Mouse (Mus musculus) embryonic facial prominence, embryonic 12.5 days (tissue): ENCODE measurements around the gene Btnl6. TPM values are rescaled to one million over a fixed set of nuclear protein-coding genes. Genes with fewer than 3 reads are reported as not detected.

Experiments used
- polyA plus RNA-seq: library from polyadenylated mRNA; unstranded; fragments of >200 nt; fragmentation: Nextera tagmentation; extraction: Ambion mirVana; gene quantifications from 2 replicates; pipeline ENCODE4 v1.2.1, GENCODE M21; 2016

Gene Btnl6
- polyA plus RNA-seq, 1 experiment from 2014 or later = not detected

Other genes starting within 250 kb of the Btnl6 start
- 0.19 TPM in 1 of 2 replicates, not detected in the other for gene H2-Aa, start 229.5 kb downstream of the Btnl6 start, polyA plus RNA-seq
- 1.4 and 1.5 TPM in 2 replicates for gene H2-Eb1, start 211.5 kb downstream of the Btnl6 start, polyA plus RNA-seq
- not detected in 2 replicates for gene H2-Eb2, start 191.7 kb downstream of the Btnl6 start, polyA plus RNA-seq
- not detected in 2 replicates for gene Btnl2, start 162.5 kb downstream of the Btnl6 start, polyA plus RNA-seq
- not detected in 2 replicates for gene Btnl1, start 140.2 kb downstream of the Btnl6 start, polyA plus RNA-seq
- 0.81 and 1.00 TPM in 2 replicates for gene BC051142, start 118.5 kb downstream of the Btnl6 start, polyA plus RNA-seq
- gene Btnl4, start 40.0 kb downstream of the Btnl6 start, polyA plus RNA-seq = not detected in 2 replicates
- 6.9 TPM in 2 replicates for gene Notch4, start 46.9 kb upstream of the Btnl6 start, polyA plus RNA-seq
- gene Gpsm3, start 72.5 kb upstream of the Btnl6 start, polyA plus RNA-seq = 3.5 and 6.3 TPM in 2 replicates
- 25.1 and 28.0 TPM in 2 replicates for gene Pbx2, start 73.9 kb upstream of the Btnl6 start, polyA plus RNA-seq
- 3.1 and 3.5 TPM in 2 replicates for gene Ager, start 80.5 kb upstream of the Btnl6 start, polyA plus RNA-seq
- 139 TPM in 2 replicates for gene Rnf5, start 86.3 kb upstream of the Btnl6 start, polyA plus RNA-seq
- gene Agpat1, start 86.9 kb upstream of the Btnl6 start, polyA plus RNA-seq = 54.8 and 62.8 TPM in 2 replicates
- 7.0 and 10.1 TPM in 2 replicates for gene Egfl8, start 98.6 kb upstream of the Btnl6 start, polyA plus RNA-seq
- 18.0 and 18.8 TPM in 2 replicates for gene Ppt2, start 111.2 kb upstream of the Btnl6 start, polyA plus RNA-seq
- 0.52 and 0.56 TPM in 2 replicates for gene Prrt1, start 112.2 kb upstream of the Btnl6 start, polyA plus RNA-seq
- 16.6 and 16.8 TPM in 2 replicates for gene Fkbpl, start 127.4 kb upstream of the Btnl6 start, polyA plus RNA-seq
- gene Atf6b, start 129.8 kb upstream of the Btnl6 start, polyA plus RNA-seq = 110 TPM in 2 replicates
- 0.01 and 0.05 TPM in 2 replicates for gene Tnxb, start 153.2 kb upstream of the Btnl6 start, polyA plus RNA-seq
- gene C4b, start 226.5 kb upstream of the Btnl6 start, polyA plus RNA-seq = 0.05 TPM in 1 of 2 replicates, not detected in the other